Mouse (Mus musculus) intestine, embryonic 16.5 days (tissue): ENCODE measurements around the gene Rsc1a1. TPM values are rescaled to one million over a fixed set of nuclear protein-coding genes. Genes with fewer than 3 reads are reported as not detected.

Experiments
- ATAC-seq: fragments of 200-750 bp; cut with Nextera tagmentation; 2 replicates; pipeline ENCODE4 v1.8.0; 2017; ENCODE audit warnings: moderate TSS enrichment, moderate library complexity
- H3K27ac ChIP-seq: fragments of 300-500 bp; sonication (generic); 2 replicates; pipeline ENCODE4 v1.5.1; 2014; ENCODE audit warnings: mild to moderate bottlenecking, low read length
- H3K27me3 ChIP-seq: fragments of 300-500 bp; sonication (generic); replicated peaks from 2 replicates; pipeline ENCODE4 v1.6.1; 2014; ENCODE audit warnings: low read length, control low read depth, mixed read lengths; ENCODE audit not compliant: control insufficient read depth, insufficient read depth
- H3K36me3 ChIP-seq: fragments of 300-500 bp; sonication (generic); 2 replicates; pipeline ENCODE4 v1.6.1; 2014; ENCODE audit warnings: low read length, control low read depth; ENCODE audit not compliant: control insufficient read depth, insufficient read depth
- H3K4me1 ChIP-seq: fragments of 300-500 bp; sonication (generic); 2 replicates; pipeline ENCODE4 v1.6.1; 2014; ENCODE audit warnings: low read length, control low read depth, mixed read lengths; ENCODE audit not compliant: control insufficient read depth, insufficient read depth
- H3K4me2 ChIP-seq: fragments of 300-500 bp; sonication (generic); 2 replicates; pipeline ENCODE4 v1.6.1; 2014; ENCODE audit warnings: low read depth, low read length, control low read depth
- H3K4me3 ChIP-seq: fragments of 300-500 bp; sonication (generic); 2 replicates; pipeline ENCODE4 v1.5.1; 2014; ENCODE audit warnings: mild to moderate bottlenecking, low read length
- H3K9ac ChIP-seq: fragments of 300-500 bp; sonication (generic); 2 replicates; pipeline ENCODE4 v1.6.1; 2014; ENCODE audit warnings: low read depth, low read length
- H3K9me3 ChIP-seq: fragments of 300-500 bp; sonication (generic); 2 replicates; pipeline ENCODE4 v1.6.1; 2016; ENCODE audit warnings: low read length, control low read depth; ENCODE audit not compliant: control insufficient read depth
- WGBS: fragments of 180-500 bp; shearing (Covaris S2); extraction: QIAGEN DNeasy Blood & Tissue Kit; methylation state at CpG from one replicate; pipeline ENCODE4 v1.1.7; 2014; 5-methylcytosine and 5-hydroxymethylcytosine counted together
- polyA plus RNA-seq: library from polyadenylated mRNA; unstranded; fragments of >200 nt; fragmentation: Nextera tagmentation; extraction: Ambion mirVana; gene quantifications from 2 replicates; pipeline ENCODE4 v1.2.1, GENCODE M21; 2015

The Rsc1a1 gene
- polyA plus RNA-seq, 1 experiment from 2014 or later: not detected

- Histone ChIP-seq H3K4me1 (no peaks in the 10 kb centered on the region; the same call in 1 of the 2 replicates), H3K4me3 (no peak overlapping the region), H3K27me3 (no peaks in the 10 kb centered on the region), H3K4me2 (no peak overlapping the region), H3K27ac (no peak overlapping the region), H3K36me3 (peaks cover 19% of the 10 kb centered on the region), H3K9ac (no peak overlapping the region), H3K9me3 (no peaks in the 10 kb centered on the region)
- ATAC-seq: no peak
- 95% methylated on average over 2 of the region's 2 CpGs for WGBS
Measured at GRCm38 (mm10) chr4:141708971-141709370, 23.6 kb upstream of the Rsc1a1 start.

- Histone ChIP-seq H3K9me3 (no peaks in the 10 kb centered on the region), H3K4me1 (no peaks in the 10 kb centered on the region), H3K27ac (no peak overlapping the region), H3K4me2 (no peak overlapping the region), H3K27me3 (no peaks in the 10 kb centered on the region), H3K4me3 (no peak overlapping the region), H3K36me3 (peaks cover 21% of the 10 kb centered on the region), H3K9ac (no peak overlapping the region)
- 85% methylated on average over 7 of the region's 7 CpGs for WGBS
- ATAC-seq: no peak
Measured at GRCm38 (mm10) chr4:141708005-141708404, 22.6 kb upstream of the Rsc1a1 start.

- Histone ChIP-seq H3K27ac (no peak overlapping the region), H3K9me3 (no peaks in the 10 kb centered on the region), H3K4me3 (no peak overlapping the region), H3K4me2 (no peak overlapping the region), H3K27me3 (no peaks in the 10 kb centered on the region), H3K4me1 (no peaks in the 10 kb centered on the region), H3K9ac (no peak overlapping the region), H3K36me3 (peaks cover 30% of the 10 kb centered on the region)
- 82% methylated on average over 4 of the region's 4 CpGs for WGBS
- ATAC-seq: peak; percentile 56; the same call in 1 of the 2 replicates
Measured at GRCm38 (mm10) chr4:141705331-141705730, 19.9 kb upstream of the Rsc1a1 start.

GRCm38 (mm10) chr4:141704625-141705024, 19.2 kb upstream of the Rsc1a1 start:
- Histone ChIP-seq H3K9ac (no peak overlapping the region), H3K27me3 (no peaks in the 10 kb centered on the region), H3K27ac (no peak overlapping the region), H3K4me3 (no peak overlapping the region), H3K9me3 (no peaks in the 10 kb centered on the region), H3K4me2 (no peak overlapping the region), H3K36me3 (peaks cover 30% of the 10 kb centered on the region), H3K4me1 (no peaks in the 10 kb centered on the region)
- no peak for ATAC-seq
- WGBS: 91% methylated on average over 2 of the region's 2 CpGs

- Histone ChIP-seq H3K4me3 (no peak overlapping the region), H3K9me3 (no peaks in the 10 kb centered on the region), H3K27me3 (no peaks in the 10 kb centered on the region), H3K4me2 (no peak overlapping the region), H3K27ac (no peak overlapping the region), H3K4me1 (no peaks in the 10 kb centered on the region), H3K9ac (no peak overlapping the region), H3K36me3 (peaks cover 8% of the 10 kb centered on the region)
- 90% methylated on average over 8 of the region's 8 CpGs for WGBS
- no peak for ATAC-seq
Measured at GRCm38 (mm10) chr4:141694719-141695118, 9.3 kb upstream of the Rsc1a1 start.

GRCm38 (mm10) chr4:141688505-141688904, 3.1 kb upstream of the Rsc1a1 start:
- no peak overlapping the region for H3K4me2 ChIP-seq
- no peak for ATAC-seq
- 83% methylated on average over 8 of the region's 8 CpGs for WGBS
- no peak overlapping the region for H3K27ac ChIP-seq
- H3K4me1 ChIP-seq: no peaks in the 10 kb centered on the region
- peaks cover 23% of the 10 kb centered on the region for H3K36me3 ChIP-seq
- H3K27me3 ChIP-seq: no peaks in the 10 kb centered on the region
- no peaks in the 10 kb centered on the region for H3K9me3 ChIP-seq
- H3K9ac ChIP-seq: no peak overlapping the region
- H3K4me3 ChIP-seq: no peak overlapping the region

- H3K4me2 ChIP-seq: no peak overlapping the region
- 86% methylated on average over 8 of the region's 8 CpGs for WGBS
- no peaks in the 10 kb centered on the region for H3K27me3 ChIP-seq
- H3K27ac ChIP-seq: no peak overlapping the region
- H3K4me1 ChIP-seq: 0 out of 2 replicates have a peak, but pooled peaks cover 5% of the 10 kb centered on the region
- no peaks in the 10 kb centered on the region for H3K9me3 ChIP-seq
- H3K4me3 ChIP-seq: no peak overlapping the region
- no peak overlapping the region for H3K9ac ChIP-seq
- H3K36me3 ChIP-seq: peaks cover 26% of the 10 kb centered on the region
- ATAC-seq: no peak
Measured at GRCm38 (mm10) chr4:141686525-141686924, 1.1 kb upstream of the Rsc1a1 start.

- H3K4me2 ChIP-seq: no peak overlapping the region
- WGBS: 88% methylated on average over 3 of the region's 3 CpGs
- H3K4me1 ChIP-seq: 0 out of 2 replicates have a peak, but pooled peaks cover 5% of the 10 kb centered on the region
- H3K4me3 ChIP-seq: no peak overlapping the region
- H3K27me3 ChIP-seq: no peaks in the 10 kb centered on the region
- peaks cover 26% of the 10 kb centered on the region for H3K36me3 ChIP-seq
- no peaks in the 10 kb centered on the region for H3K9me3 ChIP-seq
- no peak overlapping the region for H3K9ac ChIP-seq
- no peak overlapping the region for H3K27ac ChIP-seq
- no peak for ATAC-seq
Measured at GRCm38 (mm10) chr4:141686093-141686492, 694 bp upstream of the Rsc1a1 start.

GRCm38 (mm10) chr4:141682706-141683230, 2.6 kb downstream of the Rsc1a1 start:
- Histone ChIP-seq H3K4me1 (0 out of 2 replicates have a peak, but pooled peaks cover 5% of the 10 kb centered on the region), H3K27ac (0 out of 2 replicates have a peak overlapping the region, but pooled peaks have one; percentile 2), H3K36me3 (peaks cover 20% of the 10 kb centered on the region), H3K9me3 (no peaks in the 10 kb centered on the region), H3K4me2 (no peak overlapping the region), H3K4me3 (no peak overlapping the region), H3K27me3 (no peaks in the 10 kb centered on the region), H3K9ac (no peak overlapping the region)
- WGBS: 70% methylated on average over 12 of the region's 12 CpGs
- no peak for ATAC-seq

- Histone ChIP-seq H3K36me3 (peaks cover 20% of the 10 kb centered on the region), H3K4me3 (no peak overlapping the region), H3K4me1 (0 out of 2 replicates have a peak, but pooled peaks cover 5% of the 10 kb centered on the region), H3K27ac (no peak overlapping the region), H3K9me3 (no peaks in the 10 kb centered on the region), H3K27me3 (no peaks in the 10 kb centered on the region), H3K9ac (no peak overlapping the region), H3K4me2 (no peak overlapping the region)
- no peak for ATAC-seq
- 64% methylated on average over 7 of the region's 7 CpGs for WGBS
Measured at GRCm38 (mm10) chr4:141681767-141682166, 3.6 kb downstream of the Rsc1a1 start.
